8 mouse cellular contexts compared by ENCODE assay signal in the genomic region with DNA sequence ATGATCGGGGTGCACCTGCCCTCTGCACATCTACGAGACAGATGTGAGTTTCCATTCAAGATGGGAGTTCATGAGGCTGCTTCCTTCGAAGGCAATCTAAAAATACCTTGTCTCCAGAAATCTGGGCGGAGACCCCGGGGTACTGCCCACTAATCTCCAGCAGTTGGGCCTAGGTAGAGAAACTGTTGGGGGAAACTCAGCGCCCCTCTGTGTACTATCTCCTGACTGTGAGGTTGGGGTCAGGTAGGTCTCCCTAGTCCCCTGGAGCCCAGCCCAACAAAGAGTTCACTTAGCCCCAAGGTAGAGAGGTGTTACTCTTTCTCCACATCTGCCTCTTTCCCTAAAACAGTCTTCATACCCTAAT. TPM values are rescaled to one million over a fixed set of nuclear protein-coding genes. Genes with fewer than 3 reads are reported as not detected.
DNase-seq lines count a peak whose midpoint lies in the region; ATAC-seq and TF ChIP-seq lines count a peak whose summit lies in the region.

No protein-coding gene starts in this region.

- no peaks in the 10 kb centered on the region for H3K9me3 ChIP-seq in forebrain, embryonic 14.5 days (replicated peaks; ENCODE audit: control insufficient read depth, low read length)
- H3K9me3 ChIP-seq in liver, embryonic 14.5 days (ENCODE audit: control insufficient read depth, low read length), result no peaks in the 10 kb centered on the region

- TF ChIP-seq EP300 in liver, embryonic 14.5 days (IDR thresholded peaks at IDR 0.05; ENCODE audit: low read depth), result no peak

- peak overlapping the region; percentile 78 for H3K4me2 ChIP-seq in forebrain, embryonic 14.5 days (ENCODE audit: low read length)
- H3K4me2 ChIP-seq in liver, embryonic 14.5 days (ENCODE audit: low read depth), result peak overlapping the region; percentile 75

- peaks cover 34% of the 10 kb centered on the region for H3K36me3 ChIP-seq in forebrain, embryonic 14.5 days (ENCODE audit: control insufficient read depth, insufficient read depth, low read length)
- H3K36me3 ChIP-seq in liver, embryonic 14.5 days (replicated peaks; ENCODE audit: control insufficient read depth, insufficient read depth, low read depth), result no peaks in the 10 kb centered on the region

- intact Hi-C loops in gastrocnemius, adult 2 months (cut with DNase I), result no loop called here

- peaks cover 6% of the 10 kb centered on the region; the same call in 1 of the 2 replicates for H3K4me1 ChIP-seq in forebrain, embryonic 14.5 days (ENCODE audit: control insufficient read depth, insufficient read depth, low read length)
- peaks cover 0 to 15% of the 10 kb centered on the region in 2 experiments; a peak in 3 of 4 replicates for H3K4me1 ChIP-seq in liver, embryonic 14.5 days (replicated peaks; ENCODE audit: control insufficient read depth in 2 of 2, insufficient read depth in 2 of 2, low read length in 1 of 2)

- peak overlapping the region; percentile 99 for H3K9ac ChIP-seq in forebrain, embryonic 14.5 days (ENCODE audit: low read length)
- H3K9ac ChIP-seq in liver, embryonic 14.5 days (replicated peaks), result no peak overlapping the region; the same call in 1 of the 2 replicates

- no peak for DNase-seq in gastrocnemius, adult 2 months
- DNase-seq in gastrocnemius, postnatal 4 days (ENCODE audit: low spot score in 2 of 2), result no peak
- DNase-seq in forebrain, embryonic 14.5 days (ENCODE audit: low spot score), result peak; percentile 12
- DNase-seq in liver, embryonic 14.5 days (ENCODE audit: low read depth in 3 of 3, low spot score in 3 of 3), result no peak
- DNase-seq in left cerebral cortex, adult 8-10 months (ENCODE audit: low spot score in 2 of 2), result no peak

- no peak for TF ChIP-seq CTCF in gastrocnemius, adult 2 months (IDR thresholded peaks at IDR 0.05)
- no peak for TF ChIP-seq CTCF in liver, embryonic 14.5 days (IDR thresholded peaks at IDR 0.05; ENCODE audit: low read depth)

- peak overlapping the region; percentile 99 for H3K4me3 ChIP-seq in gastrocnemius, adult 2 months
- peak overlapping the region; percentile 90 for H3K4me3 ChIP-seq in forebrain, embryonic 14.5 days (ENCODE audit: low read depth, low read length)
- H3K4me3 ChIP-seq in liver, embryonic 14.5 days (ENCODE audit: insufficient read depth in 1 of 2, low read depth in 2 of 2, low read length in 2 of 2), result peak overlapping the region; percentile 71 to 73

- H3K27me3 ChIP-seq in forebrain, embryonic 14.5 days (replicated peaks; ENCODE audit: control insufficient read depth, insufficient read depth, low read length), result no peaks in the 10 kb centered on the region
- H3K27me3 ChIP-seq in liver, embryonic 14.5 days (ENCODE audit: control insufficient read depth, insufficient read depth, low read length), result no peaks in the 10 kb centered on the region

- ATAC-seq in CD4-positive, CD25-positive, alpha-beta regulatory T cell, adult 4 months, result peak; percentile 10
- ATAC-seq in forebrain, embryonic 14.5 days, result peak; percentile 4; the same call in 1 of the 2 replicates
- ATAC-seq in liver, embryonic 14.5 days (ENCODE audit: insufficient read depth), result no peak
- no peak for ATAC-seq in granulocyte monocyte progenitor cell, adult 5-6 weeks (replicated peaks; ENCODE audit: poor library complexity, severe bottlenecking)
- no peak for ATAC-seq in cerebellum, adult (ENCODE audit: insufficient number of reproducible peaks, low FRiP score, low TSS enrichment)

- 37% methylated on average over 6 of the region's 6 CpGs for WGBS in forebrain, embryonic 14.5 days
- WGBS in liver, embryonic 14.5 days (ENCODE audit: insufficient replicate concordance), result 16% methylated on average over 6 of the region's 6 CpGs

- H3K27ac ChIP-seq in gastrocnemius, adult 2 months, result peak overlapping the region; percentile 96
- H3K27ac ChIP-seq in forebrain, embryonic 14.5 days (ENCODE audit: low read depth, low read length), result peak overlapping the region; percentile 91; the same call in 1 of the 2 replicates
- H3K27ac ChIP-seq in liver, embryonic 14.5 days, result no peak overlapping the region

RNA-seq across cellular contexts. Expression of a gene that starts 0.9 kb away (rescaled TPM):
- total RNA-seq in gastrocnemius, adult 2 months (2021), result 10 to 100 TPM; 30.8 to 39.3 TPM
- 10 to 100 TPM; 22.3 to 23.6 TPM for total RNA-seq in gastrocnemius, postnatal 4 days (2021)
- 1 to 10 TPM; 1.0 to 1.6 TPM for polyA plus RNA-seq in CD4-positive, CD25-positive, alpha-beta regulatory T cell, adult 4 months (2017; shearing (Covaris generic))
- polyA plus RNA-seq in forebrain, embryonic 14.5 days (2014; fragmentation: Nextera tagmentation; extraction: Ambion mirVana), result 66.2 and 66.5 TPM in 2 replicates
- 4.8 and 6.8 TPM in 2 replicates for polyA plus RNA-seq in liver, embryonic 14.5 days (2012; rRNA removed)
- 1.7 and 2.0 TPM in 2 replicates for polyA plus RNA-seq in liver, embryonic 14.5 days (2014; fragmentation: Nextera tagmentation; extraction: Ambion mirVana)
- 11.8 and 17.0 TPM in 2 replicates for total RNA-seq in granulocyte monocyte progenitor cell, adult 5-6 weeks (2014; fragmentation: Nextera tagmentation)
- total RNA-seq in granulocyte monocyte progenitor cell, adult 5-6 weeks (2017), result 3.3 and 5.0 TPM in 2 replicates
- total RNA-seq in left cerebral cortex, adult 8-10 months (2022), result 10 to 100 TPM; 30.8 to 36.0 (median 31.9) TPM

RNA-seq across cellular contexts. Expression of a gene that starts 6.4 kb away (rescaled TPM):
- total RNA-seq in gastrocnemius, adult 2 months (2021), result 10 to 100 TPM; 23.5 to 24.9 TPM
- 10 to 100 TPM; 22.8 to 26.7 TPM for total RNA-seq in gastrocnemius, postnatal 4 days (2021)
- polyA plus RNA-seq in CD4-positive, CD25-positive, alpha-beta regulatory T cell, adult 4 months (2017; shearing (Covaris generic)), result 10 to 100 TPM; 16.1 to 18.6 TPM
- polyA plus RNA-seq in forebrain, embryonic 14.5 days (2014; fragmentation: Nextera tagmentation; extraction: Ambion mirVana), result 50.5 and 52.2 TPM in 2 replicates
- 26.1 and 31.6 TPM in 2 replicates for polyA plus RNA-seq in liver, embryonic 14.5 days (2012; rRNA removed)
- polyA plus RNA-seq in liver, embryonic 14.5 days (2014; fragmentation: Nextera tagmentation; extraction: Ambion mirVana), result 12.6 and 13.8 TPM in 2 replicates
- 26.7 and 55.5 TPM in 2 replicates for total RNA-seq in granulocyte monocyte progenitor cell, adult 5-6 weeks (2014; fragmentation: Nextera tagmentation)
- 21.8 and 41.5 TPM in 2 replicates for total RNA-seq in granulocyte monocyte progenitor cell, adult 5-6 weeks (2017)
- 100 to 1,000 TPM in 1 of 4 experiments, 10 to 100 TPM in 3; 85.3 to 100 (median 94.8) TPM for total RNA-seq in left cerebral cortex, adult 8-10 months (2022)

RNA-seq across cellular contexts. Expression of a gene that starts 21.4 kb away (rescaled TPM):
- total RNA-seq in gastrocnemius, adult 2 months (2021), result 1 to 10 TPM; 8.7 to 9.3 TPM
- 10 to 100 TPM; 15.8 to 20.6 TPM for total RNA-seq in gastrocnemius, postnatal 4 days (2021)
- 10 to 100 TPM; 26.1 to 43.7 TPM for polyA plus RNA-seq in CD4-positive, CD25-positive, alpha-beta regulatory T cell, adult 4 months (2017; shearing (Covaris generic))
- 16.7 and 20.7 TPM in 2 replicates for polyA plus RNA-seq in forebrain, embryonic 14.5 days (2014; fragmentation: Nextera tagmentation; extraction: Ambion mirVana)
- polyA plus RNA-seq in liver, embryonic 14.5 days (2012; rRNA removed), result 12.1 and 14.2 TPM in 2 replicates
- 6.5 and 9.6 TPM in 2 replicates for polyA plus RNA-seq in liver, embryonic 14.5 days (2014; fragmentation: Nextera tagmentation; extraction: Ambion mirVana)
- 39.0 and 39.4 TPM in 2 replicates for total RNA-seq in granulocyte monocyte progenitor cell, adult 5-6 weeks (2014; fragmentation: Nextera tagmentation)
- total RNA-seq in granulocyte monocyte progenitor cell, adult 5-6 weeks (2017), result 11.8 and 16.8 TPM in 2 replicates
- 10 to 100 TPM; 62.6 to 70.7 (median 67.0) TPM for total RNA-seq in left cerebral cortex, adult 8-10 months (2022)

RNA-seq across cellular contexts. Expression of a gene that starts 23.2 kb away (rescaled TPM):
- not detected for total RNA-seq in gastrocnemius, adult 2 months (2021)
- total RNA-seq in gastrocnemius, postnatal 4 days (2021), result under 1 TPM in 1 of 2 experiments, not detected in 1; 0.16 TPM
- polyA plus RNA-seq in CD4-positive, CD25-positive, alpha-beta regulatory T cell, adult 4 months (2017; shearing (Covaris generic)), result not detected
- 0.14 and 0.18 TPM in 2 replicates for polyA plus RNA-seq in forebrain, embryonic 14.5 days (2014; fragmentation: Nextera tagmentation; extraction: Ambion mirVana)
- polyA plus RNA-seq in liver, embryonic 14.5 days (2012; rRNA removed), result 0.05 TPM in 1 of 2 replicates, not detected in the other
- 0.10 TPM in 1 of 2 replicates, not detected in the other for polyA plus RNA-seq in liver, embryonic 14.5 days (2014; fragmentation: Nextera tagmentation; extraction: Ambion mirVana)
- total RNA-seq in granulocyte monocyte progenitor cell, adult 5-6 weeks (2014; fragmentation: Nextera tagmentation), result not detected in 2 replicates
- not detected in 2 replicates for total RNA-seq in granulocyte monocyte progenitor cell, adult 5-6 weeks (2017)
- under 1 TPM in 1 of 4 experiments, not detected in 3; 0.30 TPM for total RNA-seq in left cerebral cortex, adult 8-10 months (2022)

RNA-seq across cellular contexts. Expression of a gene that starts 26.3 kb away (rescaled TPM):
- total RNA-seq in gastrocnemius, adult 2 months (2021), result 1 to 10 TPM; 2.3 to 2.6 TPM
- total RNA-seq in gastrocnemius, postnatal 4 days (2021), result 1 to 10 TPM; 3.1 to 5.9 TPM
- polyA plus RNA-seq in CD4-positive, CD25-positive, alpha-beta regulatory T cell, adult 4 months (2017; shearing (Covaris generic)), result 10 to 100 TPM; 18.2 to 22.7 TPM
- 1.9 and 2.3 TPM in 2 replicates for polyA plus RNA-seq in forebrain, embryonic 14.5 days (2014; fragmentation: Nextera tagmentation; extraction: Ambion mirVana)
- 2.5 and 3.1 TPM in 2 replicates for polyA plus RNA-seq in liver, embryonic 14.5 days (2012; rRNA removed)
- 2.7 and 3.5 TPM in 2 replicates for polyA plus RNA-seq in liver, embryonic 14.5 days (2014; fragmentation: Nextera tagmentation; extraction: Ambion mirVana)
- total RNA-seq in granulocyte monocyte progenitor cell, adult 5-6 weeks (2014; fragmentation: Nextera tagmentation), result 2.3 and 2.8 TPM in 2 replicates
- total RNA-seq in granulocyte monocyte progenitor cell, adult 5-6 weeks (2017), result 1.6 and 3.4 TPM in 2 replicates
- total RNA-seq in left cerebral cortex, adult 8-10 months (2022), result 1 to 10 TPM in 1 of 4 experiments, under 1 TPM in 3; 0.41 to 1.0 (median 0.90) TPM

Comparison
In these comparisons a context has a peak if more than half of its experiments do, and no peak if none do; other contexts are left out.
1. ATAC-seq: peak in CD4-positive, CD25-positive, alpha-beta regulatory T cell, adult 4 months (single experiment) and forebrain, embryonic 14.5 days (single experiment); none in liver, embryonic 14.5 days (single experiment), granulocyte monocyte progenitor cell, adult 5-6 weeks (single experiment) and cerebellum, adult (single experiment).
2. Peak in every context shown above with its lines, with median percentiles within 50 percentile points of each other: H3K4me3 ChIP-seq.